Mouse (Mus musculus) lung, postnatal 0 days (tissue): ENCODE results near the gene Kcnn3. TPM values are rescaled to one million over a fixed set of nuclear protein-coding genes. Genes with fewer than 3 reads are reported as not detected.

ENCODE experiments used
- ATAC-seq: fragments of 200-750 bp; cut with Nextera tagmentation; 2 replicates; pipeline ENCODE4 v1.8.0; 2017; ENCODE audit warnings: moderate library complexity
- DNase-seq: peaks from one replicate; pipeline ENCODE4 v3.0.0-alpha.2; 2016; ENCODE audit warnings: low spot score
- H3K27ac ChIP-seq: fragments of 300-500 bp; sonication (generic); 2 replicates; pipeline ENCODE4 v1.5.1; 2014; ENCODE audit warnings: antibody characterized with exemption, mild to moderate bottlenecking, low read length, mixed read lengths
- H3K27me3 ChIP-seq: fragments of 300-500 bp; sonication (generic); replicated peaks from 2 replicates; pipeline ENCODE4 v1.6.1; 2014; ENCODE audit warnings: low read length, mixed read lengths; ENCODE audit not compliant: insufficient read depth
- H3K36me3 ChIP-seq: fragments of 300-500 bp; sonication (generic); 2 replicates; pipeline ENCODE4 v1.6.1; 2014; ENCODE audit warnings: low read length, mixed read lengths; ENCODE audit not compliant: insufficient read depth
- H3K4me1 ChIP-seq: fragments of 300-500 bp; sonication (generic); 2 replicates; pipeline ENCODE4 v1.6.1; 2014; ENCODE audit warnings: antibody characterized with exemption, low read depth, low read length, mixed read lengths; ENCODE audit not compliant: insufficient read depth
- H3K4me2 ChIP-seq: fragments of 300-500 bp; sonication (generic); replicated peaks from 2 replicates; pipeline ENCODE4 v1.6.1; 2014; ENCODE audit warnings: low read depth, mild to moderate bottlenecking, low read length, moderate library complexity, mixed read lengths
- H3K4me3 ChIP-seq: fragments of 300-500 bp; sonication (generic); 2 replicates; pipeline ENCODE4 v1.5.1; 2014; ENCODE audit warnings: low read depth, low read length
- H3K9ac ChIP-seq: fragments of 300-500 bp; sonication (generic); replicated peaks from 2 replicates; pipeline ENCODE4 v1.6.1; 2014; ENCODE audit warnings: low read depth, mild to moderate bottlenecking
- H3K9me3 ChIP-seq: fragments of 300-500 bp; sonication (generic); 2 replicates; pipeline ENCODE4 v1.6.1; 2016; ENCODE audit warnings: low read length, mixed read lengths
- CTCF ChIP-seq: IDR thresholded peaks from 2 replicates; pipeline ENCODE4 v1.5.1; 2016; ENCODE audit warnings: antibody characterized with exemption, mild to moderate bottlenecking
- EP300 ChIP-seq: IDR thresholded peaks from 2 replicates; pipeline ENCODE4 v1.6.1; 2016; ENCODE audit warnings: antibody characterized with exemption, mild to moderate bottlenecking, control low read depth
- WGBS: fragments of 180-500 bp; shearing (Covaris S2); extraction: QIAGEN DNeasy Blood & Tissue Kit; methylation state at CpG from one replicate; pipeline ENCODE4 v1.1.7; 2014; 5-methylcytosine and 5-hydroxymethylcytosine counted together
- polyA plus RNA-seq: library from polyadenylated mRNA; unstranded; fragments of >200 nt; fragmentation: Nextera tagmentation; extraction: Ambion mirVana; gene quantifications from 2 replicates; pipeline ENCODE4 v1.2.1, GENCODE M21; 2015

Kcnn3 gene
- polyA plus RNA-seq, 1 experiment from 2014 or later = 1.0 TPM

DNA sequence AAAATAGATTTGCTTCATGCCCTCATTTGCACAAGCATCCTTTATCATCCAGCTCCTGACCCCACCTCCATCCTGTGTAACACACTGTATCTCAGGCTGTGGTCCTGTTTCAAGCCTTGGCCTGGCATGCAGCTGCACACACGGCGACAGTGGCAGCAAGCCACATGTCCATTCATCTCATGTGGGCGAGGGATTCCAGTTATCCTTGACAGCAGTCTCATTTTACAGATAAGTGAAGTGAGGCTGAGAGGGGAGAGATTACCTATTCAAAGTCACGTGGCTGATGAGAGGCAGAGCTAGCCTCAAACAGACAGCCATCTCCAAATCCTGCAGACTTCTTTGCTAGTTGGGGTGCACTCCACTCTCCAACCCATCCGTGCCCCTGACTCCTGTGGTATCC lies 57.2 kb downstream of the Kcnn3 start:
- Histone ChIP-seq H3K27me3 (no peaks in the 10 kb centered on the region), H3K9ac (no peak overlapping the region), H3K4me1 (0 out of 2 replicates have a peak, but pooled peaks cover 2% of the 10 kb centered on the region), H3K4me3 (no peak overlapping the region), H3K36me3 (no peaks in the 10 kb centered on the region), H3K4me2 (no peak overlapping the region), H3K9me3 (no peaks in the 10 kb centered on the region), H3K27ac (no peak overlapping the region)
- WGBS = 57% methylated on average over 5 of the region's 5 CpGs
- TF ChIP-seq EP300 (no peak), CTCF (no peak)
- ATAC-seq = no peak
- no peak for DNase-seq

- Histone ChIP-seq H3K4me1 (0 out of 2 replicates have a peak, but pooled peaks cover 2% of the 10 kb centered on the region), H3K27ac (no peak overlapping the region), H3K4me3 (no peak overlapping the region), H3K4me2 (no peak overlapping the region), H3K36me3 (no peaks in the 10 kb centered on the region), H3K9ac (no peak overlapping the region), H3K9me3 (no peaks in the 10 kb centered on the region), H3K27me3 (no peaks in the 10 kb centered on the region)
- no peak for ATAC-seq
- no peak for DNase-seq
- TF ChIP-seq EP300 (no peak), CTCF (peak; percentile 34)
- 78% methylated on average over 4 of the region's 4 CpGs for WGBS
These were observed 58.1 kb downstream of the Kcnn3 start for GRCm38 (mm10) chr3:89578083-89578482.

DNA sequence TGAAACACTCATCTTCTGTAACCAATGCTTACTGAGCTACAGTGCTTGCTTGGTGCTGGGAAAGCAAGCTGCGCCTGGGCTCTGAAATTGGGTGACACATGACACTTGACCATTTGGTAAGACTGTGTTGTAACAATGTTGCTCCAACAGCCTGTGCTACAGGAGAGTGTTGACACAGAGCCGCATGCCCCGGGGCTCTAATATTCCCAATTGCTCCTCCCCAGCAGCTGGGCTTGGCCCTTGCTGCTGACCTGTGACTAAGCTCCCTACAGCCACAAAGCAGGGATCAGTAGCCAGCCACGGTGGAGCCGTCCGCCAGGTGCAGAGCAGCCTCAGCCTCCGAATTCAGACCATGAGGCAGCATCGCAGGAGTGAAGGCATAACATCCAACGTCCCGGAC lies 58.8 kb downstream of the Kcnn3 start:
- H3K4me2 ChIP-seq = no peak overlapping the region
- H3K27ac ChIP-seq = no peak overlapping the region
- H3K4me1 ChIP-seq = 0 out of 2 replicates have a peak, but pooled peaks cover 2% of the 10 kb centered on the region
- H3K9ac ChIP-seq = no peak overlapping the region
- 28% methylated on average over 10 of the region's 10 CpGs for WGBS
- TF ChIP-seq CTCF (no peak), EP300 (0 out of 2 replicates have a peak, but pooled peaks have one; percentile 43)
- H3K9me3 ChIP-seq = no peaks in the 10 kb centered on the region
- ATAC-seq (peak; percentile 89), DNase-seq (peak; percentile 89)
- no peak overlapping the region for H3K4me3 ChIP-seq
- no peaks in the 10 kb centered on the region for H3K27me3 ChIP-seq
- H3K36me3 ChIP-seq = no peaks in the 10 kb centered on the region

GRCm38 (mm10) chr3:89584254-89584653 lies 64.3 kb downstream of the Kcnn3 start:
- Histone ChIP-seq H3K4me1 (peaks cover 3% of the 10 kb centered on the region; the same call in 1 of the 2 replicates), H3K4me2 (no peak overlapping the region), H3K36me3 (no peaks in the 10 kb centered on the region), H3K9ac (no peak overlapping the region), H3K9me3 (no peaks in the 10 kb centered on the region), H3K27ac (no peak overlapping the region), H3K4me3 (no peak overlapping the region), H3K27me3 (no peaks in the 10 kb centered on the region)
- peak; percentile 30 for DNase-seq
- 49% methylated on average over 4 of the region's 4 CpGs for WGBS
- ATAC-seq = peak; percentile 32; the same call in 1 of the 2 replicates
- TF ChIP-seq EP300 (no peak), CTCF (no peak)

DNA sequence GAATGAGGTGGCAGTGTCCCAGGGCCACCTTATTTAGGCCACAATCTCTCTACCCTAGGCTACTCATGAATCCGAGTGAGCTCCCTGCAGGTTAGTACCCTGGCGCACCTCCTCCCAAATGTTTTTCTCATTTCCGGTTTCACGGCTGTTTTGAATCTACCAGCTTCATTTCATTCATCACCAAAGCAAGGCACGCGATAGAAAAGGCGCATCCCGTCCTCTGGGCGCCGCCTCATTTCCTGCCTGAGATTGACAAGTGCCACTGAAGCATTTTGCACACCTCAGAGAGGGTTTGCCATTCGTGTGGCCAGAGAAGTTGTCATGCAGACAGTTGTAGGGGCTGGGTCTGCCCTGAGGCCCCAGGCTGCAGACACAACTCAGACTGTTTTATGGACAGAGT lies 68.5 kb downstream of the Kcnn3 start:
- ATAC-seq = no peak
- WGBS = 63% methylated on average over 11 of the region's 11 CpGs
- Histone ChIP-seq H3K27ac (no peak overlapping the region), H3K36me3 (no peaks in the 10 kb centered on the region), H3K4me2 (no peak overlapping the region), H3K9me3 (no peaks in the 10 kb centered on the region), H3K4me3 (no peak overlapping the region), H3K4me1 (peaks cover 3% of the 10 kb centered on the region; the same call in 1 of the 2 replicates), H3K27me3 (no peaks in the 10 kb centered on the region), H3K9ac (no peak overlapping the region)
- TF ChIP-seq EP300 (no peak), CTCF (no peak)
- no peak for DNase-seq

GRCm38 (mm10) chr3:89589321-89589720 lies 69.4 kb downstream of the Kcnn3 start:
- Histone ChIP-seq H3K9ac (no peak overlapping the region), H3K4me2 (no peak overlapping the region), H3K4me3 (no peak overlapping the region), H3K4me1 (peaks cover 3% of the 10 kb centered on the region; the same call in 1 of the 2 replicates), H3K27ac (no peak overlapping the region), H3K9me3 (no peaks in the 10 kb centered on the region), H3K36me3 (no peaks in the 10 kb centered on the region), H3K27me3 (no peaks in the 10 kb centered on the region)
- DNase-seq (no peak), ATAC-seq (no peak)
- 41% methylated on average over 3 of the region's 3 CpGs for WGBS
- TF ChIP-seq EP300 (no peak), CTCF (no peak)

- Histone ChIP-seq H3K27ac (no peak overlapping the region), H3K27me3 (no peaks in the 10 kb centered on the region), H3K4me3 (no peak overlapping the region), H3K36me3 (no peaks in the 10 kb centered on the region), H3K9me3 (no peaks in the 10 kb centered on the region), H3K9ac (no peak overlapping the region), H3K4me2 (no peak overlapping the region), H3K4me1 (no peaks in the 10 kb centered on the region; the same call in 1 of the 2 replicates)
- DNase-seq (no peak), ATAC-seq (no peak)
- WGBS = 92% methylated on average over 4 of the region's 4 CpGs
- TF ChIP-seq CTCF (no peak), EP300 (no peak)
These were observed 70.4 kb downstream of the Kcnn3 start for GRCm38 (mm10) chr3:89590386-89590785.
